Mouse (Mus musculus) frontal cortex, adult 2 months (tissue): Measurements from ENCODE around the gene Gm29427. TPM values are rescaled to one million over a fixed set of nuclear protein-coding genes. Genes with fewer than 3 reads are reported as not detected.
"Not testable (repeated sequence)": the region's sequence is repeated elsewhere in the genome, so short reads cannot be mapped to it uniquely, and the experiment has no call there.

ENCODE experiments used
- DNase-seq, 2 experiments: peaks; one replicate each; pipeline ENCODE4 v3.0.0; 2022; ENCODE audit warnings: low spot score in 1 of 2; ENCODE audit errors: extremely low spot score in 1 of 2
- polyA plus RNA-seq: library from polyadenylated mRNA; depleted of rRNA; stranded (reverse); fragments of >200 nt; gene quantifications from 2 replicates; pipeline ENCODE4 v1.2.3, GENCODE M21; 2012; rRNA removed

The Gm29427 gene
- polyA plus RNA-seq, 1 experiment, result 0.12 TPM

DNA sequence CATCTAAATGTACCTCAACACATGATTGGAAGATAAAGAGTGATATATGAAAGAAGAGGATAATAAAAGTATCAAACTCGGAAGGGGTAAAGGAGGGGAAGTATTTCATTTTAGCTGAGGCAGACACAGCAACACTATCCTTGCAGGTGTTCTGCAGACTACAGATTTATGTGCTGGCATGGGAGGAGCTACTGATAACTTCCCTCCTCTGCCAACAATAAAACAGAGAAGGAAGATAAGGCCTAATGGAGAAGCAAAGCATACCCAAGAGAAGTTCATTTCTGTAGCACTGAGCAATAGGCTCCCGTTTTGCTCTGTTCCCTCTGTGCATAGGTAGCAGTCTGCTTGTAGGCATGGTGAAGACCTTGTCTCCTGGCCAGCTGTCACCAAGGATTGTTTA is 34.5 kb downstream of the Gm29427 start:
- DNase-seq, result no peak

DNA sequence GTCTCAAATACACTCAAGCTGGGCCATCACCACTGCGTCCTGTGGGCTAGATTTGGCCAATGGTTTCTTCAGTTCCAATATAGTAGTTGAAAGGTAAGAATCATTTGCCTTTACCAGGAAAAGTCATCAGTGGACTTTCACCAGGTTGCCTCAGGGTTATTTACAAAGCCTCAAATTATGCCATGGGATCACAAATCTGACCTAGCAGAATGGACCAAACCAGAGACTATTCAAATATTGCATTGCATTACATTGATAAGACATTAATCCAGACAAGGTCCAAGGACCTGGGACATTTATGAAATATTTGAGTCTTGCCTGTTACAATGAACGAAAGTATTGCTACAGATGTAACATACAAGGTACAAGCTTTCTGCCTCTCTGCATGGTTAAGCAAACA is 37.0 kb downstream of the Gm29427 start:
- DNase-seq, result no peak

DNA sequence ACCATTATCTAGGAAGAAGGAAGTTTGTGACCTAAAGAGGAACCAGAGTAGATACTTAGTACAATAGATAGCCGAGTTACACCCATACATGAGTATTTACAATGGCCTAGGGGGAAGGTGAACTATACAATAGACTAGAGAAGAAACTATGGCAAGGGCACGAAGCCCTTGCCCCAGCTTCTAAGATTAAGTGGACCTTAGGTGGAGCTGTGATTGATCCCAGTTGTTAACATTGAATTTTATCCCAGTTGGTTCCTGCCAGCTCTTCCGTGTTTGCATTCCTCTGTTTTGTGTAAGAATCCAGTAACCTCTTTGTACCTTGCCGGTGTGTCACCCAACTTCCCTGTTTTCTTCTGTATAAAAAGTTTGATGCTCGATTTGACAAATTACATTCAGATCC is 52.0 kb downstream of the Gm29427 start:
- DNase-seq, result not testable (repeated sequence)

DNA sequence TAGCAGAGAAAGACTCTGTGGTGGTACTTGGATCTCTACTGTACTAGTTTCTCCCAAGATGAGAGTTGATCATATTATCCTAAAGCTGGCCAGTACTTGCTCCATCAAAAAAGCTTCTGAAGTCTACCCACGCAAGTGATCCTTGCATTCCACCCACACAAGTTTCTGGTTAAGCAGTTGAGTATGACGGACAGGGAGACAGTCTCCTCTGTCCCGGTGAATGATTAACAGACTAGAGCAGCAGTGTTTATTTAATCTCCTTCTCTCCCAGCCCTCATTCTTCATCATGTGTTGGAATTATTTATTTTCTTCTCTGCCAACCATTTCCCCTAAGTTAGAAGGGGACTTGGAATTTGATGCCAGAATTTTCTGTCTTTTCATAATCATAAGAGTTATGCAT is 54.1 kb downstream of the Gm29427 start, which contains the start of gene C4bp:
Gene C4bp, minus strand, starts transcription at position 179 of the 400 bp plus-strand sequence.
- no peak for DNase-seq

DNA sequence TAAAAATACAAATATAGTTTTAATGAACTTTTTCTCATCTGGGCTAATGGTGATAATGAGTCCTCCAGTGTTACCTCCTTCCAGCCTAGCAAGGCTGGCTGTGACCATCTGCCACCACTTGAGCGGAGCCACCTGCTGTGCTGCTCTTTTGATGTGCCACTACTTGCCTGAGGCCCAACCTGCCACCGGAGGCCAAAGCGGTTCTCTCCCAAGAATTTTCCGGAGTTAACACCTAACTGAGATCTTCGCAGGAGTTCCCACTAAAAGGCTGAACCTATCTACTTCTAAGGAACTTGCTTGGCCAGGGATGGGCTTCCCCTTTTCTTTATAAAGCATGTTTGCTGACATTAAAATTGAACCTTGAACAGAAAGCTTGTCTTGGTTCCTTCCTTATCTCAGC is 56.0 kb downstream of the Gm29427 start:
- not testable (repeated sequence) for DNase-seq

DNA sequence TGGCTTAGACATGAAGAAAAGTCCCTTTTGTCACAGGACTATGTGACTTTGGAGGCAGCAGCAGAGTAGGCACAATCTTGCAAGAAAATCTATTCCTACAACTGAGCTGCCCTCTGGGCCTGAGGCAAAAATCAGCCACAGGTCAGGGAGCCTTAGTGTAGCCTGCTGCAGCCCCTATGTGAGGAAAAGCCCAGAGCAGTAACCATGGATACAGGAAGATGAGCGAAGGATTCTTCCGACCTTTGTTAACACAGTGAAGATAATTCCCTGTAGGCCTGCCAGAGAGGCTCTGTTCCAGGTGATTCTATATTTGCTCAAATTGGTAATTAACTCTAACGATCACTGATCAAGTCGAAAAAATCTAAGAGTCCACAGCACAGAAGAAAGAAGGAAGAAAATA is 71.5 kb downstream of the Gm29427 start:
- no peak for DNase-seq

DNA sequence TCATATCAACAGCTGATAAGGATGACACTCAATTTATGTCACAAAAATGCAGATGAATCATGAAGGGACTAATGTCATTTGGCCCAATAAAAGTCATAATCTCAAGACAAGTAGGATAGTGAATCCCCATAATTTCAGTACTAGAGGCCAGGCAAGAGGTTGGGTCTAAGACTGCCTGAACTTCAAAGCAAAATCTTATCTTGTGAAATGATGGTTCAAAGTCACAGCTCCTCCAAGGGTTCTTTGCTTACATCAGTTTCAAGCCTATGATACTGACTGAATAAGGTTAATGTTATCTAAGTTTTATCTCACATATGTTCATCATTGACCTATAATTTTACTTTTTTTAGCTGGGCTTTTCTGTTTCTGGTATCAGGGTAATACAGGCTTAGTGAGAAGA is 74.6 kb downstream of the Gm29427 start:
- no peak for DNase-seq

DNA sequence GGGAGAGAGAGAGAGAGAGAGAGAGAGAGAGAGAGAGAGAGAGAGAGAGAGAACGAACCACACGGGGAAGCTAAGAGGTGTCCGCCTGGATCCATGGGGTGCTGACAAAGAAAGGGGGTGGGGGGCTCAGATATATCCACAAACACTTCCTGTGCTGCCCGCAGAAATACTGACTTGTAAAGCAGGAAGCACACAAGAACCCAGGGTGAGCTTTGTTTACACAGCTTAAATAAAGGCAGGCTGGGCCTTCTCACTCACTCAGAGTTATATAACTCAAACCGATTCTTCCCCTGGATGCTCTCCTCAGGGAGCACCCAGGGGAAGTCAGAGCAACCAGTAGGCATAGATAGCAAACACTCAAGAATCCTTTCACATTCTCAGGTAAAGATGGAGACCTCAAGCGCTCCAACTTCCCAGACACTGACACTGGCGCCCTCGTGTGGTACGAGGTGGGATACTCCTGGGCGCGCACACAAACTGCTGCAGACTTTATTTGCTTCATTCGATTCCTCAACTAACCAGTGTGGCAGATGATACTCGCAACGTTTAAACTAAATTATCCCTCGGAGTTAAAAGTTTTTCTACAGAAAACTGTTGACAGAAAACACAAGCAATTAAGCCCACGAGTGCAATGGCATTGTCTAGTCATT is 81.7 kb downstream of the Gm29427 start:
- peak; percentile 4 to 76 for DNase-seq

DNA sequence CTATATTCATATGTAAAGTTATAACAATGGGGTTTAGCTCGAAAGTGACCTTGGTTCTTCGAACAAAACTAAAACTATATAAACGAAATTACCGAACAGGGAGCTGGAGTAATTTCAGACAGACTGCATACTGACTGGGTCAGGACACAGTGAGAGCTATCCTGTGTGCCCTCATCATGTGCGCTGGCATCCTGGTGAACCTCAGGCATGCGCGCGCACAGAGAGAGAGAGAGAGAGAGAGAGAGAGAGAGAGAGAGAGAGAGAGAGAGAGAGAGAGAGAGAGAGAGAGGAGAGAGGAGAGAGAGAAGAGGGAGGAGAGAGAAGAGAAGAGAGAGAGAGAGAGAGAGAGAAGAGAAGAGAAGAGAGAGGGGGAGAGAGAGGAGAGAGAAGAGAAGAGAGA is 82.3 kb downstream of the Gm29427 start:
- DNase-seq, result no peak

DNA sequence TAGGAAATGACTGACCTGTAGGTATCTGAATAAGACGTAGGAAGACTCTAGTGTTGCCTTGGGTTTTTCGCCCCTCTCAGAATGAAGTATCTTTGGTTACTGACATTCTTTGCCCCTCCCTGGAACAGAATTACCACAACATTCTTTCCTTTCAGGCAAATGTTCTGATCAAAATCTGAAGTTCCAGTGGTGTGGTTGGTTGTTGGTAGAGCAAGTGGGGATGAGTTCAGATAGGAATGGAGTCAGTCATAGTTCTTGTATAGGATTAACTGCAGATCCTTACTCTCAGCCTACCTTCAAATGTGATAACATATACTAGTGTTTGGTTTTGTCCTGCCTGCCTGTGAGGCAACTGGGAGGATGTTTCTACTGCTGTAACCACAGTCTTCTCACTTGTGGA is 86.1 kb downstream of the Gm29427 start, which contains the start of gene Zp3r:
Gene Zp3r, minus strand, starts transcription at position 101 of the 400 bp plus-strand sequence.
- DNase-seq, result no peak

Other genes with a start within 250 kb of the Gm29427 start
- not detected in 2 replicates for gene Zp3r, start 86.2 kb downstream of the Gm29427 start, polyA plus RNA-seq
- 0.02 TPM in 1 of 2 replicates, not detected in the other for gene C4bp, start 54.2 kb downstream of the Gm29427 start, polyA plus RNA-seq
- 7.8 and 7.9 TPM in 2 replicates for gene Yod1, start 1.5 kb upstream of the Gm29427 start, polyA plus RNA-seq
- gene Pfkfb2, start 13.5 kb upstream of the Gm29427 start, polyA plus RNA-seq, result 49.8 and 54.3 TPM in 2 replicates
- gene AA986860, start 16.2 kb upstream of the Gm29427 start, polyA plus RNA-seq, result 2.5 and 2.9 TPM in 2 replicates
- gene Fcamr, start 85.1 kb upstream of the Gm29427 start, polyA plus RNA-seq, result 0.10 TPM in 1 of 2 replicates, not detected in the other
- 0.04 and 0.11 TPM in 2 replicates for gene Pigr, start 110.9 kb upstream of the Gm29427 start, polyA plus RNA-seq
- gene Fcmr, start 149.9 kb upstream of the Gm29427 start, polyA plus RNA-seq, result 0.28 and 1.0 TPM in 2 replicates
- gene Il24, start 171.7 kb upstream of the Gm29427 start, polyA plus RNA-seq, result not detected in 2 replicates
- not detected in 2 replicates for gene Il20, start 195.7 kb upstream of the Gm29427 start, polyA plus RNA-seq
- not detected in 2 replicates for gene Il19, start 224.3 kb upstream of the Gm29427 start, polyA plus RNA-seq